In the genomic region with DNA sequence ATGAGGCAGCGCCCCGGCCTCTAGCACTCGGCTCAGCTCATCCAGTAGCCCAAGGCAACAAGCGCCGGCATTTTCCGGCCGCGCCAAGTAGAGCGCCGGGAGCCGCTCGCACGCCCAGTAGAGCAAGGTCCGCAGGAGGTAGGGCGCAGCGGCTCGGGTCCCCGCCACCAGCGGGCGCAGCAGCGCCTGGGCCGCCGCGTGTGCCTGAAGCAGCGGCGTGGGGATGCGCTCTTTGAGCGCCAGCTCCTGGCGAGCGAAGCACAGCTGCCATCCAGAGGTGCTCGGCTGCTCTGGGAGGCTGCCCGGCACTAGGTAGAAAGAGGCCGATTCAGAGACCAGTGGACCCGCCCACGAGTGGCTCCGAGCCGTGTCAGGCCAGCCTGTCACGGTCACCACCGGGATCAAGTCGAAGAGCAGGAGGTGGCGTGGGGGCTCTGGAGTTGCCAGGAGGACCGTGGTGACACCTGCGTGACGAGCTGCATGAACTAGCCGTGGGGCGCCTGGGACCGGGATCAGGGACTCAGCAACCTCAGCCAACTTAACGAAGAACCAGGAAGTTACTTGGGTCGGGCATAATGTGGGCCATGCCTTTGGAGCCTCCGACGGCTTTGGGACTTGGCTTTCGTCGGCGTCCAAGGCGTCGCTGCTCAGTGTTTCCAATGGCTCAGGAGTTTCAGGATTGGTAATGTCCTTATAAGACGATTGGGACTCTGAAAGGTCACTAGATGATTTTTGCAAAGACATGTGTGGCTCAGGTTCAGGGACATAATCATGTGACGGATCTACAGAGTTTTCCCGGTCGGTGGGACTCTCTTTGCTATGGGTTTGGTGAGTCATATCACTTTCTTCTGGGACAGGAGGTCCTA, we compare ENCODE assay signal across 8 mouse cellular contexts. TPM values are rescaled to one million over a fixed set of nuclear protein-coding genes. Genes with fewer than 3 reads are reported as not detected.
DNase-seq lines count a peak whose midpoint lies in the region; ATAC-seq lines count a peak whose summit lies in the region.

No protein-coding gene starts in this region.

- H3K36me3 ChIP-seq in hindbrain, embryonic 12.5 days = no peaks in the 10 kb centered on the region

- peak overlapping the region; percentile 53 for H3K4me3 ChIP-seq in hindbrain, embryonic 12.5 days

- peak overlapping the region; percentile 52 for H3K27ac ChIP-seq in hindbrain, embryonic 12.5 days

- H3K9me3 ChIP-seq in hindbrain, embryonic 12.5 days (replicated peaks) = 0 out of 2 replicates have a peak, but pooled peaks cover 3% of the 10 kb centered on the region

- DNase-seq in MEL-GATA-1-ER (ENCODE audit: extremely low read depth, low read depth) = peak; percentile 36
- DNase-seq in c-Kit-positive CD71-positive TER-119-negative erythroid progenitor cells, embryonic 14.5 days (ENCODE audit: low read depth) = peak; percentile 42
- peak; percentile 53 to 54 for DNase-seq in frontal cortex, postnatal 25 days (ENCODE audit: low spot score in 2 of 2)
- peak; percentile 58 to 70 for DNase-seq in layer of hippocampus, postnatal 36 days
- peak; percentile 84 to 88 for DNase-seq in lung, postnatal 4 days
- DNase-seq in retina, embryonic 14.5 days (ENCODE audit: low spot score) = peak; percentile 80
- DNase-seq in thymus, postnatal 25 days = peak; percentile 84

- under 1% methylated on average over 60 of the region's 60 CpGs for WGBS in hindbrain, embryonic 12.5 days

- H3K9ac ChIP-seq in hindbrain, embryonic 12.5 days = peak overlapping the region; percentile 58

- peak; percentile 18 for ATAC-seq in hindbrain, embryonic 12.5 days (ENCODE audit: low FRiP score)

- H3K4me2 ChIP-seq in hindbrain, embryonic 12.5 days (replicated peaks) = peak overlapping the region; percentile 90

- peaks cover 53% of the 10 kb centered on the region for H3K27me3 ChIP-seq in hindbrain, embryonic 12.5 days

- H3K4me1 ChIP-seq in hindbrain, embryonic 12.5 days = peaks cover 57% of the 10 kb centered on the region

RNA-seq across cellular contexts. Expression of a gene that starts 1.4 kb away (rescaled TPM):
- polyA plus RNA-seq in hindbrain, embryonic 12.5 days (2016; fragmentation: Nextera tagmentation; extraction: Ambion mirVana) = 1.6 and 2.4 TPM in 2 replicates
- under 1 TPM in 1 of 2 experiments, not detected in 1; 0.17 TPM for total RNA-seq in layer of hippocampus, postnatal 36 days (2021)

RNA-seq across cellular contexts. Expression of a gene that starts 2.4 kb away (rescaled TPM):
- polyA plus RNA-seq in hindbrain, embryonic 12.5 days (2016; fragmentation: Nextera tagmentation; extraction: Ambion mirVana) = 3.7 and 4.2 TPM in 2 replicates
- 10 to 100 TPM; 29.2 to 31.6 TPM for total RNA-seq in layer of hippocampus, postnatal 36 days (2021)

RNA-seq across cellular contexts. Expression of a gene that starts 8.3 kb away (rescaled TPM):
- polyA plus RNA-seq in hindbrain, embryonic 12.5 days (2016; fragmentation: Nextera tagmentation; extraction: Ambion mirVana) = 3.0 and 5.9 TPM in 2 replicates
- 1 to 10 TPM in 1 of 2 experiments, under 1 TPM in 1; 0.72 to 1.3 TPM for total RNA-seq in layer of hippocampus, postnatal 36 days (2021)

RNA-seq across cellular contexts. Expression of a gene that starts 11.1 kb away (rescaled TPM):
- not detected in 2 replicates for polyA plus RNA-seq in hindbrain, embryonic 12.5 days (2016; fragmentation: Nextera tagmentation; extraction: Ambion mirVana)
- total RNA-seq in layer of hippocampus, postnatal 36 days (2021) = not detected

RNA-seq across cellular contexts. Expression of a gene that starts 14.2 kb away (rescaled TPM):
- 0.14 TPM in 1 of 2 replicates, not detected in the other for polyA plus RNA-seq in hindbrain, embryonic 12.5 days (2016; fragmentation: Nextera tagmentation; extraction: Ambion mirVana)
- not detected for total RNA-seq in layer of hippocampus, postnatal 36 days (2021)

Comparison
In these comparisons a context has a peak if more than half of its experiments do, and no peak if none do; other contexts are left out.
1. Peak in every context shown above with its lines: DNase-seq, ATAC-seq, H3K4me3 ChIP-seq and H3K27ac ChIP-seq.
2. DNase-seq: peak in every context shown above with its lines; median percentile 86 in lung, postnatal 4 days; 84 in thymus, postnatal 25 days; 80 in retina, embryonic 14.5 days; 64 in layer of hippocampus, postnatal 36 days; 54 in frontal cortex, postnatal 25 days; 42 in c-Kit-positive CD71-positive TER-119-negative erythroid progenitor cells, embryonic 14.5 days; 36 in MEL-GATA-1-ER.